Mouse (Mus musculus): ENCODE measurements around the gene Usb1. TPM values are rescaled to one million over a fixed set of nuclear protein-coding genes. Genes with fewer than 3 reads are reported as not detected.
A peak's percentile ranks its signal among the peaks of the same experiment; 100 is the strongest.

Gene Usb1
- polyA plus RNA-seq, 1 experiment from 2014 or later = 40.9 TPM

DNA sequence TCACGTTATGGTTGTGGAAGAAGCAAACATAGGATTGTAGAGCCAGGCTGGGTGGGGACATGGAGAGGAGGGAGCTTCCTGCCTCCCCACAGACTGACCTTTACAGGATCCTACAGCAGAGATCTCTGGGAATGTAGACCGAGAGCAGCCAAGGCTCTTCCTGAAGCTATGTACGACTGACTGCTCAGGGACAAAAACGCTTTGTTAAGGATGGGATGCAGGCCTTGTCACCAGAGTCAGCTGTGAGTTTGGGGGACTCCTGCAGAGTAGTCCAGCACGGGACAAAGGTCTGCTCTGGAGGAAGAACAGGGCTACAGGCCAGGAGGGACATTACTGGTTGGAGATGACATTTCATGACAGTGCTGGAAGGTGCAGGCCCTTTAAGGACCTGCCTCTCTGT is 7.4 kb upstream of the Usb1 start:
- 85% methylated on average over 5 of the region's 5 CpGs for WGBS (ENCODE audit: missing documents)

DNA sequence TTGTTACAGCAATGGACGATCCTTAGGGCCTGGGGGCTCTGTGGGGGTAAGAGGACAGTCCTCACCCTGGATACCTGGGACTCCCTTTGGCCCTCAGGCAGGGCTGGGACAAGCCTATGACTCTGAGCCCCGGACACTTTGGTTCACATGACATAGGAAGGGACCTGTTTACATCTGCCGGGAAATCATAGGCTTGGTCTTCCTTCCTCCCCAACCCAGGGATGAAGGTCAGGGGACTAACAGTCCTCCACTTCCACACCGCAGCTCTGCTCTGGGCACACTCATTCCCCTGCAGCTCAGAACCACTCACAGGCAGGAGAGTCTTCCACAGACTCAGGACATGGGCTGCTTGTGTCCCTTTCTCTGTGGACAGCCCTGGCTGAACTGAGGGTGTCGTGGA is 5.3 kb upstream of the Usb1 start:
- H3K79me2 ChIP-seq (ENCODE audit: inconsistent target) = peaks cover 42% of the 10 kb centered on the region
- WGBS (ENCODE audit: missing documents) = 85% methylated on average over 5 of the region's 5 CpGs
- peaks cover 34% of the 10 kb centered on the region; the same call in 1 of the 2 replicates for H3K36me3 ChIP-seq (ENCODE audit: inconsistent target)

More for the DNA sequence above, 7.4 kb upstream of the Usb1 start:
- peaks cover 34% of the 10 kb centered on the region; the same call in 1 of the 2 replicates for H3K36me3 ChIP-seq (ENCODE audit: inconsistent target)
- H3K4me3 ChIP-seq (ENCODE audit: inconsistent target) = no peak overlapping the region
- peaks cover 24% of the 10 kb centered on the region for H3K79me2 ChIP-seq (ENCODE audit: inconsistent target)
- no peak overlapping the region for H3K27ac ChIP-seq

DNA sequence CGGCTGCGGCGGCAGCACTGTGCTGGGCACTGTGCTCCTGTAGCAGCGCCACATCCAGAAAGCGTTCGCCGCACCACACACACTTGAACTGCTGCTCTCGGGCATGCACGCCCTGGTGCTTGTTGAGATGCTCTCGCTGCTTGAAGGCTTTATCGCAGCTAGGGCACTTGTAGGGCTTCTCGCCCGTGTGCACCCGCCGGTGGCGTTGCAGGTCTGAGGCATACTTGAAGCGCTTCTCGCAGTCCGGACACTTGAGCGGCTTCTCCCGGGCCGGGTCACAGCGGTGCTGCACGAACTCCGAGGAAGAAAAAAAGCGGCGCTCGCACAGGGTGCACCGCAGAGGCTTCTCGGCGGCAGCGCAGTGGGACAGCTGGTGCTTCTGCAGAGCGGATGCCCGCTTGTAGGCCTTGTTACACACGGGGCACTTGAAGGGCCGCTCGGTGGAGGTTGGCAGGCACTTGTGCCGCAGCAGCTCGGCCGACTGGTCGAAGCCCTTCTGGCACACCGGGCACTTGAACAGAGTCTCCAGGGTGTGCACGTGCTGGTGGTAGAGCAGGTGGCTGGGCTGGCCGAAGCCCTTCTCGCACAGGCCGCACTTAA is 4.1 kb upstream of the Usb1 start:
- Histone ChIP-seq H3K79me2 (ENCODE audit: inconsistent target) (peaks cover 49% of the 10 kb centered on the region), H3K36me3 (ENCODE audit: inconsistent target) (peaks cover 34% of the 10 kb centered on the region; the same call in 1 of the 2 replicates), H3K4me3 (ENCODE audit: inconsistent target) (no peak overlapping the region), H3K27ac (no peak overlapping the region)
- 95% methylated on average over 44 of the region's 46 CpGs for WGBS (ENCODE audit: missing documents)

More for the DNA sequence above, 5.3 kb upstream of the Usb1 start:
- Histone ChIP-seq H3K27ac (no peak overlapping the region), H3K4me3 (ENCODE audit: inconsistent target) (no peak overlapping the region)

- Histone ChIP-seq H3K36me3 (ENCODE audit: inconsistent target) (peaks cover 42% of the 10 kb centered on the region), H3K27ac (0 out of 2 replicates have a peak overlapping the region, but pooled peaks have one; percentile 52), H3K79me2 (ENCODE audit: inconsistent target) (peaks cover 72% of the 10 kb centered on the region), H3K4me3 (ENCODE audit: inconsistent target) (peak overlapping the region; percentile 82)
- 75% methylated on average over 1 of the region's 1 CpGs for WGBS (ENCODE audit: missing documents)
Measured at GRCm38 (mm10) chr8:95330367-95330766, 1.7 kb upstream of the Usb1 start.

DNA sequence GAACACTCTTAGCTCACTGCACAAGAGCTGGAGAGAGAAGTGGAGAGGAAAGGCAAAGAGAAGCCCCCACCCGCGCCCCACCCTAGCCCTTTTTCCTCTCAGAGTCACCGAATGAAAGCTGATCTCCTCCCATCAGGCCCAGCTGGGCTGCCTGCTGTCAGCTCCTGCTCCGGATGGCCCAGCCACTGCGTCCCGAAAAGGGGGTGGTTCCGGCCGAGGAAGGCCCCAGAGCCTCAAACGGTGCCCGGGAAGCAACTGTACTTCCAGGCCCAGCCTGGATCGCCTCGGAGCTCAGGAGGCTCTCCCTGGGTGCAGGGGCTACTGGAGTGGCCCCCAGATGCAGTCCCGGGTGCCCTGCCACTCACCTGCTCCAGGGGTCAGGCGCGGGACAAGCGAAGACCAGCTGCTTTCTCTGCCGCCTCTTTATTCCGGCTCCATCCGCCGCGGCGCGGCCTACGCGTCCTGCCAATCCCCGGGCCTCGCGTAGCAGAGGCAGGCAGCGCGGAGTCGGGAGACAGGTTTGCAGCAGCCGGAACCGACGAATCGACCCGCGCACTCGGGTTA is 846 bp upstream of the Usb1 start:
- H3K36me3 ChIP-seq (ENCODE audit: inconsistent target) = peaks cover 34% of the 10 kb centered on the region
- WGBS (ENCODE audit: missing documents) = 1% methylated on average over 38 of the region's 38 CpGs

GRCm38 (mm10) chr8:95332437-95333199 is 534 bp downstream of the Usb1 start:
- peaks cover 26% of the 10 kb centered on the region for H3K36me3 ChIP-seq (ENCODE audit: inconsistent target)
- WGBS (ENCODE audit: missing documents) = 11% methylated on average over 21 of the region's 21 CpGs
- H3K27ac ChIP-seq = peak overlapping the region; percentile 76
- peaks cover 84% of the 10 kb centered on the region for H3K79me2 ChIP-seq (ENCODE audit: inconsistent target)
- H3K4me3 ChIP-seq (ENCODE audit: inconsistent target) = peak overlapping the region; percentile 87

More for the DNA sequence above, 846 bp upstream of the Usb1 start:
- Histone ChIP-seq H3K27ac (peak overlapping the region; percentile 52), H3K4me3 (ENCODE audit: inconsistent target) (peak overlapping the region; percentile 82), H3K79me2 (ENCODE audit: inconsistent target) (peaks cover 74% of the 10 kb centered on the region)

GRCm38 (mm10) chr8:95335706-95336105 is 3.6 kb downstream of the Usb1 start:
- Histone ChIP-seq H3K36me3 (ENCODE audit: inconsistent target) (peaks cover 51% of the 10 kb centered on the region), H3K27ac (peak overlapping the region; percentile 86), H3K79me2 (ENCODE audit: inconsistent target) (peaks cover 84% of the 10 kb centered on the region), H3K4me3 (ENCODE audit: inconsistent target) (peak overlapping the region; percentile 14; the same call in 1 of the 2 replicates)
- WGBS (ENCODE audit: missing documents) = 0% methylated on average over 1 of the region's 1 CpGs

- Histone ChIP-seq H3K79me2 (ENCODE audit: inconsistent target) (peaks cover 84% of the 10 kb centered on the region), H3K27ac (peak overlapping the region; percentile 86), H3K4me3 (ENCODE audit: inconsistent target) (peak overlapping the region; percentile 14; the same call in 1 of the 2 replicates), H3K36me3 (ENCODE audit: inconsistent target) (peaks cover 57% of the 10 kb centered on the region)
Measured at GRCm38 (mm10) chr8:95336363-95336762, 4.3 kb downstream of the Usb1 start.

DNA sequence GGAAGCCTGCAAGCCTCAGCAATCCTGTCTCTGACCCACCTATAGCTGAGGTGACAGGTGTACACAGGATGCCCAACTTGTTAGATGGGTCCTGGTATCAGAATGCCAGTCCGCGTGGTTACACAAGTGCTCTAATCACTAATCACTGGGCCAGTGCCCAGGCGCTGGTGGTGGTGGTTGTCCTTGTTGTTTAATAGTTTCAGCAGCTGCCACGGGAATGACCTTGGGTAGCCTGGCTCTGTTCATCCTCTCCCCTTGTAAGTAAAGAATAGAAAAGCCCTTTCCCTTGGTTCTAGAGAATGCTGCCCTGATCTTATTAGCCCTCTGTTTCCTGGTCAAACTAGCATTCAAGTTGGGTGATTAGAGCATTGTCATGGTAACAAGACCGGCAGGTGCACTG is 9.6 kb downstream of the Usb1 start:
- Histone ChIP-seq H3K36me3 (ENCODE audit: inconsistent target) (peaks cover 95% of the 10 kb centered on the region), H3K79me2 (ENCODE audit: inconsistent target) (peaks cover 50% of the 10 kb centered on the region), H3K27ac (no peak overlapping the region), H3K4me3 (ENCODE audit: inconsistent target) (no peak overlapping the region)
- WGBS (ENCODE audit: missing documents) = 92% methylated on average over 5 of the region's 5 CpGs

- WGBS (ENCODE audit: missing documents) = 94% methylated on average over 6 of the region's 6 CpGs
- peaks cover 84% of the 10 kb centered on the region for H3K36me3 ChIP-seq (ENCODE audit: inconsistent target)
- H3K4me3 ChIP-seq (ENCODE audit: inconsistent target) = no peak overlapping the region
- no peak overlapping the region for H3K27ac ChIP-seq
- H3K79me2 ChIP-seq (ENCODE audit: inconsistent target) = peaks cover 20% of the 10 kb centered on the region; the same call in 1 of the 2 replicates
Measured at GRCm38 (mm10) chr8:95344668-95345067, 12.6 kb downstream of the Usb1 start.

GRCm38 (mm10) chr8:95346643-95347545 is 14.8 kb downstream of the Usb1 start:
- 63% methylated on average over 8 of the region's 8 CpGs for WGBS (ENCODE audit: missing documents)
- H3K79me2 ChIP-seq (ENCODE audit: inconsistent target) = no peaks in the 10 kb centered on the region
- H3K36me3 ChIP-seq (ENCODE audit: inconsistent target) = peaks cover 61% of the 10 kb centered on the region
- H3K27ac ChIP-seq = no peak overlapping the region
- H3K4me3 ChIP-seq (ENCODE audit: inconsistent target) = no peak overlapping the region

DNA sequence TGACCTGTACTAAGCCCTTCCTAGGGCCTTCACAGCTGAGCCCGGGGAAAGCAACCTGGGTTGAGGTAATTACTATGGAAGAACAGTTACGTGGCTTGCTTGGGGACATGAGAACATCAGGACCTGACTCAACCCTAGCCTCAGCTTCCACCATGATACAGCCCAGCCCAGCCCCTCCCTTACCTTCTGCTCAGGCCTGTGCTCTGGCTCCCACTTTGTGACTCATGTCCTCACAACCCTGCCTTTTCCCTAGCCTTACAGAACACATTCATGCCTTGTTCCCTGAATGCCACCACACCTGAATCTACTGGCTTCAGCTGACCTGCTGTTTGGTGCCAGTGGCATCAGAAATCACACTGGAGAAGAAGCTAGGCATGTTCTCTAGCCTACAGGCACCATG is 16.3 kb downstream of the Usb1 start:
- Histone ChIP-seq H3K27ac (peak overlapping the region; percentile 25; the same call in 1 of the 2 replicates), H3K36me3 (ENCODE audit: inconsistent target) (peaks cover 47% of the 10 kb centered on the region), H3K79me2 (ENCODE audit: inconsistent target) (no peaks in the 10 kb centered on the region), H3K4me3 (ENCODE audit: inconsistent target) (no peak overlapping the region)
- 91% methylated on average over 2 of the region's 2 CpGs for WGBS (ENCODE audit: missing documents)

DNA sequence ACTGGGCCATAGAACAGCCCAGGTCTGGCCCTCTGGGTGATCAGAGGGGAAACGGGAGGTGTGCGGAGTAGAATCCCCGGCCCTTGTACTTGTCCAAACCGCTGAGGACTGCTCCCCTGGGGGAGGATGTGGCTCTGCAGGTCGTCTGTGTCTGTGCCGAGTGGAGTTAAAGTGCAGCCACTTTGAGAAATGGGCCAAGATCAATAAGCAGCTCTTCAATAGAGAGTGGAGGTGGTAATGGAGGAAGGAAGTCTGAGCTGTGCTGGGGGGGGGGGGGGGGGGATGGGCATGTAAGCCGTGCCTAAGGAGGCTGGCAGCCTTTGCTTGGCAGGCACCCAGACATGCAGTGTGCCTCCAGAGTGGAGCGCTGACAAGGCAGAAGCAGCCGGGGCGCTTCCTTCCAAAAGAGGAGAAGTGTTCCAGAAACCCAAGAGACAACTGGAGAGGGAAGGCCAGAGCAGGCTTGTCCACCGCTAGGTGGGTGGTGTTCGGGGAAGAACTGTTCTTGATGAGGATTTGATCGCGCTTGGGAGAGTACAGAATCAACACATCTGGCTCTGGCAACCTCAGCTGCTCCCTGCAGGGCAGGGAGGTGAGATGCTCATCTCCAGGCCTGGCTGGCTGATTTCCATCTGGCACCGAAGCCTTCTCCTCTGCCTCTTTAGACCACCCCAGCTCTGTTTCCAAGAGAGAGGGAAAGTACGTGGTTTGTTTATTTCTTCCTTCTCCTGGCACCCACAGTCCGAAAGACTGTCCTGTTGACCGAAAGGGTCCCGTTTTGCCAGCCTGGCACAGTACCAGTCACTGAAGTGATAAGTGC is 16.9 kb downstream of the Usb1 start:
- Histone ChIP-seq H3K27ac (peak overlapping the region; percentile 25; the same call in 1 of the 2 replicates), H3K36me3 (ENCODE audit: inconsistent target) (peaks cover 40% of the 10 kb centered on the region), H3K79me2 (ENCODE audit: inconsistent target) (no peaks in the 10 kb centered on the region), H3K4me3 (ENCODE audit: inconsistent target) (no peak overlapping the region)
- 24% methylated on average over 18 of the region's 19 CpGs for WGBS (ENCODE audit: missing documents)

All from macrophage (primary cell).